Mouse (Mus musculus) frontal cortex, adult (tissue): ENCODE measurements around the gene 4430402I18Rik.
A peak's percentile ranks its signal among the peaks of the same experiment; 100 is the strongest.

Experiments
- ATAC-seq: cut with Nextera tagmentation; 2 replicates; pipeline ENCODE4 v1.9.2; 2017; ENCODE audit warnings: mild to moderate bottlenecking, moderate library complexity, mixed read lengths; ENCODE audit not compliant: low TSS enrichment

The 4430402I18Rik gene

GRCm38 (mm10) chr19:28900771-28901170, 66.8 kb downstream of the 4430402I18Rik start:
- ATAC-seq = no peak

DNA sequence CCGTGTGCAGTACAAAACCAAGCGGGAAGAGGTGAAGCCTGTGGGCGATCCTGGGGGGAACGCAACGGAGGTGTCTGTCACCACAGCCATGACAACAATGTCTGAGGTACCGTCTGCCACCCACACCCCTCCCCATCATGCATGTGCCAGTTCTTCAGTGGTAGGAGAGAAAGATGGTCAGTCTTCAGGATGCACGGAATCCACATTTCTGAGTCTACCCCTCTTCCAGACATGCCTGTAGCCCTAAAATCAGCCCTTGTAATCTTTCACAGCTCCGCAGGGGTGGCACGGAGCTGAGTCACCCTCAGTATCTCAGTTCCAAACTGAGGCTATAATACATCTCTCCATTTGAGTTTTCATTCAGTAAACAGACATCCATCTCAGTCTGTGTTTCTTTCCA, 70.1 kb downstream of the 4430402I18Rik start:
- ATAC-seq = peak; percentile 66

GRCm38 (mm10) chr19:28896639-28897038, 71.0 kb downstream of the 4430402I18Rik start:
- peak; percentile 52 for ATAC-seq

GRCm38 (mm10) chr19:28891864-28892263, 75.7 kb downstream of the 4430402I18Rik start:
- no peak for ATAC-seq

DNA sequence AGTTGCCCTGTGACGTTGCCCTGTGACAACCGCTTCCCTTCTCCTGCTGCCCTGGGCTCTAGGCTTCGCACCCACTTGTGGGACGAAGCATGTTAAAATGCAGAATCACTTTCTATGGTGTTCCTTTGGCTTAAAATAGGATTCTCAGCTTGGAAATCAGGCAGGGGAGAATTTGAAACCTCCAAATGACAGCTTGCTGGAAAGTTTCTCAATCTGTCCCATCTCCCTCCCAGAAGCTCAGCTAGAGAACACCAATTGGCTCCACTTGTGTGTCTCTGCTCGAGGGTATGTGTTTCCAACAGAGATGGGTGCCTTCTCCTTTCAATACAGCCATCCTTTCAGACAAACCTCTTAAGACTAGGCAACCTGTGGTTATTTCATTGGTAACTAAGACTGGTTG, 76.4 kb downstream of the 4430402I18Rik start:
- peak; percentile 51 for ATAC-seq

GRCm38 (mm10) chr19:28889251-28889650, 78.3 kb downstream of the 4430402I18Rik start:
- ATAC-seq = no peak

GRCm38 (mm10) chr19:28888496-28888895, 79.1 kb downstream of the 4430402I18Rik start:
- ATAC-seq = no peak

GRCm38 (mm10) chr19:28883126-28883525, 84.5 kb downstream of the 4430402I18Rik start:
- ATAC-seq = 0 out of 2 replicates have a peak, but pooled peaks have one; percentile 47

DNA sequence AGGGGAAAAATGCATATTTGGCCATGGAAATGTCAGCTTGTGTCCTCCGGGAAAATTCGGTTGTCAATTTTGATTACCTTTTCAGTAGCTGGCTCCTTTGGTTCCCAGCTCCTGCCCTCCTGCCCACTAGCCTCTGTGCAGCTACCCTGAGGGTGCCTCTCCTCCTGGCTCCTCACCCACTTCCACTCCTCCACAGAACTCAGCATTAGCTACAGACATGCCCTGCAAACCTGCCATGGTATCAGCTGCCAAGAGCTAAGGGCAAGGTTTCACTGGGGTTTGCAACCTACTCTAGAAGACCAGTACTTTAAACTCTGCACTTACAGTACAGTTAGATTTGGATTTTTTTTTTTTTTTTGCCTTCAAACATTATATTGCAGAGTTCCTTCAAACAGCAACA, 88.1 kb downstream of the 4430402I18Rik start:
- ATAC-seq = no peak

GRCm38 (mm10) chr19:28870351-28870750, 97.2 kb downstream of the 4430402I18Rik start:
- ATAC-seq = no peak

- ATAC-seq = no peak
These were observed 98.2 kb downstream of the 4430402I18Rik start for GRCm38 (mm10) chr19:28869251-28869855.

DNA sequence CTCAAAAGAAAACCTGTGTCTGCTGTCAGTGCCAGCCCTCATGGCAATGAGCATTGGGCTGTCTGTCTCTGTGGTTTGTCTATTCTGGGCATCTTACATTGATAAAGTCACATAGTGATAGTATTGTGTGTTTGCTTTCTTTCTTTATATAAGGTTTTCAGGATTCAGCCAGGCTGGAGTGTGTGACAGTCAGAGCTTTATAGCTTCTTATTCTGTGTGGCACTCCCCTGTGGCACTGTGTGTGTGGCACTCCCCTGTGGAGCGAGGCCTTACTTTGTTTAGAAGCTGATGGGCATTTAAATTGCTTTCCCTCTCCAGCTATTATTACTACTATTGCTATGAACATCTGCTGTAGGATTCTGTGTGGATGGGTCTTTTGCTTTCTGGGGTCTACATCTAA, 102.1 kb downstream of the 4430402I18Rik start:
- no peak for ATAC-seq

- no peak for ATAC-seq
These were observed 102.6 kb downstream of the 4430402I18Rik start for GRCm38 (mm10) chr19:28864981-28865380.

DNA sequence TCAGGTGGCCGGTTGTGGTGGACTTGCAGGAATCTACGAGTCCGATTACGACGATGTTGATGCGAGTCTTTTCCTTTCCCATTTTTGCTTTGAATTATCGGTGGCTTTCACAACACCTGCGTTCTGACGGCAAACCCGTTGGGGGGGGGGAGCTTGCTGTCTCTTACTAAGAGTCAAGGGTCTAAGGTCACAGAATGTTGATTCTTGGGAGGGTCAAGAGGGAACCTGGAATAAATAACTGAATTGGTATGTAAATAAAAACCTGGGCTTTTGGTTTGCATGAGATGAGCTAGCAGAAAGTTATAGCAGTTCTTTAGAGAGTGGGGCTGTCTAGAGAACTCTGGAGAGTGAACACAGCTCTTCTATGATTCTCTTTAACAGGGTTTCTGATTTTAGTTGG, 104.0 kb downstream of the 4430402I18Rik start:
- ATAC-seq = no peak

DNA sequence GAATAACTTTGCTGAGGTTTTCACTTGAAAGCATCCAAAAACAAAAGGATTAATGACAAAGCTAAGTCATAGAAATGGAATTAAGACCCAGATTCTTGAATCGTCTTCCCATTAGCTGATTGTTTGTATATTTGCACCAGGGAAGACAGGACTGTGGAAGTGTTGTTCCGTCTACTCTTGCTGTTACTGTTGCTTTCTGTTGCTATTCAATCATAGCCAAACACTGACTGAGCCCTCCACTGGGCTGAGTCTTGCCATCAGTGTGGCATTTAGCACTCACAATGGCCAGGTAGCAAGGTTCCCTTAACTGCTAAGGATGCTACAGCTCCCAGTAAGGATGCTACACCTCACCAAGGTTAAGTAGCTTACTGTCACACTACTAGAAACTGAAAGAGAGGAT, 107.4 kb downstream of the 4430402I18Rik start:
- ATAC-seq = no peak

- no peak for ATAC-seq
These were observed 112.8 kb downstream of the 4430402I18Rik start for GRCm38 (mm10) chr19:28854831-28855230.

- ATAC-seq = no peak
These were observed 115.6 kb downstream of the 4430402I18Rik start for GRCm38 (mm10) chr19:28852001-28852400.

DNA sequence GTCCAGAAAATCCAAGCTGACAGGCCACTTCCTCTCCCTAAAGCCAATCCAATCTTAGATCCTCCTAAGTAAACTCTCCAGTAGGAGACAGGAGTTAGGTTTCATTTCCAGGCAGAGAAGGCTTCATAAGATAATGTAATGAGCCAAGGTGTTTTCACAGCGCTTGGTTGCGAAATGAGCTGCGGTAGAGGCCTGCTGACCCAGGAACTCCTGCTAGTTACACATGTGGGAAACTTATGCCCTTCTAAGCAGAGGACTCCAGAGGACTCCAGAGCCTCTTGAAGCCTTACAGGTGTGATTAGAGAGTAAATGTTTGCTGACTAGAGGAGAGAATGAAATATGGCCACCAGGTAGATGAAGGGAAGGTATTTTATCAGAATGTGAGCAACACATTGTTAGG, 117.1 kb downstream of the 4430402I18Rik start:
- ATAC-seq = no peak

DNA sequence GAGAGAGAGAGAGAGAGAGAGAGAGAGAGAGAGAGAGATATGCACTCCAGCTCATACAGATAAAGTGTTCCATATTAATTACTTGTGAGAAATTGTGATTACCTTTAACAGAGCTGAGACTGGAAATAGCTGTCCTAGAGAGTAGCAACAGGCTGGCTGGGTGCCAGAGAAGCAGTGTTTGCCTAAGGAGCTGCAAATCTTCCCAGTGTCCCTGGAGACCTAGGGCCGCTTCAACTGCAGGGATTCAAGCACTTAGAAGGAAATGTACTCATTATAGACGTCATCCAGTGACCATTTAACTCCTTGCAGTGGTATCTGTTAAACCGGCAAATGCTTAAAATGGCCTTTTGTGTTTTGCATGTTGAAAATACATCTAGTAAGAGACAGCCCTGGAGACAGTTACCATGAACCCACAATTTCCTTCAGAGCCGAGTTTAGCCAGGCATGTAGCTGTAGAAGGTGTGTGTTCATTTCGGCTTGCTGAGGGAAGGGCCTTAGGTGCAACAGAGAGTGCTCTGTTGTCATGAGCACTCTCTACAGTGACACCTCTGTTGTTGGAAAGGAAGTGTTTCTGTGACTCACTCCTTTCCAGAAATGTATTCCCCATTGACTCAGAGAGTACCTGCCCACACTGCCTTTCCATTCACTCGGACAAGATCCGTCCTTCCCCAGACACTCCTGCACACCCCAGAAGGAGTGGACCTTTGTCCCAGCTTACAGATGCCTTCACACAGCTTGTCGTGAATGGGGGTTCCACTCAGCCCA, 122.5 kb downstream of the 4430402I18Rik start:
- ATAC-seq = peak; percentile 97
